Mouse (Mus musculus) embryo, embryonic 10.5 days (tissue): Measurements from ENCODE around the gene Gm20683.

Source experiments
- DNase-seq: peaks from one replicate; pipeline ENCODE4 v3.0.0-alpha.2; 2015; ENCODE audit warnings: low spot score

Gene Gm20683

GRCm38 (mm10) chr17:25795609-25796092, 45.9 kb downstream of the Gm20683 start, which contains the start of gene AC134908.4:
Gene AC134908.4 (minus strand): TSS chr17:25795659.
- peak; percentile 97 for DNase-seq

- no peak for DNase-seq
Measured at GRCm38 (mm10) chr17:25794998-25795397, 46.6 kb downstream of the Gm20683 start.

- peak; percentile 70 for DNase-seq
Measured at GRCm38 (mm10) chr17:25794197-25794596, 47.4 kb downstream of the Gm20683 start.

DNA sequence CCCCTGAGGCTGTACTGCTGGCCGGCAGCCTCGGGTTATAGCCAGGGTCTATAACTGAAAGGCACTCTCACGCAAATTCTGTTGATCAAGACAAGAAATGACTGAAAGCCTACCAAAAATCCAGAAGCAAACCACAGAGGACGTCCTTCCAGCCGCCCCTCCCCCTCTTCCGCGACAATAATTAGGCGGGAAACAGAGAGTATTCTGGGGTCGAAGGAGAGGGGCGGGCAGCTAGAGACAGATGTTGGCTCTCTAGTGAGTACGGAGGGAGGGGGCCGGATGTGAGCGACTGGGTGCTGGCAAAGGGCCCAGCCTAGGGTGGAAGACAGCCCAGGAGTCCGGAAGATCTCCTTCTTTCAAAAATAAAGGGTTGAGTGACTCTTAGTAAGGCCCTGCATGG, 48.9 kb downstream of the Gm20683 start, which contains the start of gene Fam173a:
TSS of gene Fam173a (minus strand) at position 287 of the 400 bp plus-strand sequence.
- DNase-seq, result peak; percentile 82

- peak; percentile 89 for DNase-seq
Measured at GRCm38 (mm10) chr17:25791843-25792527, 49.6 kb downstream of the Gm20683 start.

- no peak for DNase-seq
Measured at GRCm38 (mm10) chr17:25791320-25791842, 50.2 kb downstream of the Gm20683 start.

DNA sequence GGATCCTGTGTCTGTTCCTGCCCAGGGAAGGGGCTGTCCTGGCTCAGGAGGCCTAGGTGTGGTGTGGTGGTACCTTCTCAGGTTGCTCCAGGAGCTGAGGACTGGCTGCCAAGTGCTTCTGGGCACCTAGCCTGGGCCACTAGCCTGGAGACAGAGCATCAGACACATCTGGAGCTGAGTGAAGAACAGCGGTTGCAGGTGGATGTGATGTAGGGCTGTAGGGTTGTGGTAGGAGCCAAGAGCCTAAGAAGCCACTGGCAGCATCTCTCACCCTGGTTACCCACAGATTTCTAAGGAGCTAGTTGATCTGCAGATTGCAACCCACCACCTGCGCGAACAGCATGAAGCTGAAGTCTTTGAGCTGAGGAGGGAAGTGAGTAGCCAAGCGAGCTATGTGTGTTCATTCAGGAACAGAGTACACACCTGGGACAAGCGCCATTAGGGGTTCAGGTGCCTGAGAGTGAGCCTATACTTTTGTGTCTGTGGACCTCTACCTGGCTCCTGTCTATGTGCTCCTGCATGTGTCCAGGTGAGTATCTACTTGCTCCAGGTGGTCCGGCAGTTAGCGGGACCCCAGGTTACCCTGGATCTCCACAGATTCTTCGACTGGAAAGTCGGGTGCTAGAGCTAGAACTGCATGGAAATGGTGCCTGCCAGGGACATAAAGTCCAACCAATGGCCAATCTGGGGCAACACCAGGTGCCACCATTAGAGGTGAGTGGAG, 54.6 kb downstream of the Gm20683 start:
- no peak for DNase-seq

GRCm38 (mm10) chr17:25786280-25786679, 55.3 kb downstream of the Gm20683 start, which contains the start of gene Ccdc78:
Gene Ccdc78 (plus strand): TSS chr17:25786580.
- DNase-seq, result no peak

- DNase-seq, result peak; percentile 98
Measured at GRCm38 (mm10) chr17:25785281-25785745, 56.2 kb downstream of the Gm20683 start, which contains the start of gene Haghl. Gene Haghl (minus strand): TSS chr17:25785673.
